Comparison of ENCODE assay signal across 19 mouse cellular contexts in the genomic region with DNA sequence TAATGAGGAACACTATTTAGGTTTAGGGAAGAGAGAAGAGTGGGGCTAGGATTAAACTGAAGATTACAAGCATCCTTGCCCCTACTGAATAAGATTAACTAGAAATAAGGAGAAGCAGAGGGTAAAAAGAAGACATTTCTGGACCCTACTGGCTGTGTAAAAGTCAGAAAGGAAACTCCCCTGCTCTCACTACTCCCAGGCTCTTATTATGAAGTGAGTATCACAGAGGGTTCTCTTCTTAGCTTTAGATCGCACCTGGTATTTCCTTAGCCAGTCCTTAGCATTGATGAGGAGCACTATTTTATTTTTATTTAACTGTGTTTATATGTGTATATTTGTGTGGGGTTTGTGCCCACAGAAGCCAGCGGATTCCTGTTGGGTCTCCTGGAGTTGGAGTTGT. TPM values are rescaled to one million over a fixed set of nuclear protein-coding genes. Genes with fewer than 3 reads are reported as not detected.
"Had no signal": no experiment of that assay in that cellular context is flagged by ENCODE, and none has a peak within 500 bp of the region (broad histone marks: within the 10 kb centered on the region; RNA-seq: fewer than 3 reads in every experiment).

No protein-coding gene starts in this region.

- H3K27ac ChIP-seq: left cerebral cortex, adult 2 months; liver, embryonic 14.5 days; neural tube, embryonic 12.5 days; neural tube, embryonic 15.5 days; stomach, postnatal 0 days had no signal

- H3K4me2 ChIP-seq: lung, embryonic 14.5 days; midbrain, embryonic 11.5 days; neural tube, embryonic 12.5 days; neural tube, embryonic 15.5 days had no signal

- H3K9ac ChIP-seq: liver, embryonic 14.5 days; liver, postnatal 0 days; lung, embryonic 14.5 days; neural tube, embryonic 12.5 days; neural tube, embryonic 15.5 days had no signal

- H3K4me1 ChIP-seq: neural tube, embryonic 12.5 days; neural tube, embryonic 15.5 days had no signal

- DNase-seq: kidney, adult 2 months; kidney, postnatal 10 days; kidney, postnatal 36 days; layer of hippocampus, postnatal 36 days; liver, postnatal 0 days; lung, embryonic 14.5 days; midbrain, embryonic 14.5 days; right cerebral cortex, adult 18-20 months; right cerebral cortex, postnatal 14 days; right cerebral cortex, postnatal 4 days had no signal

- H3K9me3 ChIP-seq: neural tube, embryonic 12.5 days; neural tube, embryonic 15.5 days had no signal

- ATAC-seq: intestine, postnatal 0 days; liver, postnatal 0 days; lung, postnatal 0 days had no signal

- H3K4me3 ChIP-seq: left cerebral cortex, adult 2 months; neural tube, embryonic 12.5 days; neural tube, embryonic 15.5 days had no signal

- H3K36me3 ChIP-seq: neural tube, embryonic 12.5 days; neural tube, embryonic 15.5 days had no signal

- H3K27me3 ChIP-seq: neural tube, embryonic 12.5 days; neural tube, embryonic 15.5 days had no signal

RNA-seq across cellular contexts. Expression of a gene that starts 25.5 kb away (rescaled TPM):
- total RNA-seq: liver, adult 2 months had no signal
- polyA plus RNA-seq: kidney, adult 2 months; liver, adult 2 months; neural tube, embryonic 15.5 days had no signal
